7 mouse cellular contexts compared by ENCODE assay signal in the genomic region with DNA sequence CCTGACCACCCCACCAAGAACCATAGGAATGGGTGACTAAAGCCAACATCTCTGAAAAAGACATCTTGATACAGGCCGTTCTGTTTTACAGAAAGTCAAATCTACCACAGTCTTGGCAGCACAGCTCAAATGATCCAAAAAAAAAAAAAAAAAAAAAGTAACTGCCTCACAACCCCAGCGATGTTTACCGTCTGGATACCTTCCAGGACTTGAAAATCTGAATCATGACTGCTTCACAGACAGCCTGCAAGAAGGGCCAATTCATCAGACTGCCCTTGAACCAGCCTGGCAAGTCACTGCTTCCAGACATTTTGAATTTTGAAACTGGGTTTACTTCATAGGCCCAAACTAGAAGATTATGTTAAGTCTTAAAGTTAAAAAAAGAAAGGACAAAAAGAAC. TPM values are rescaled to one million over a fixed set of nuclear protein-coding genes. Genes with fewer than 3 reads are reported as not detected.
DNase-seq lines count a peak whose midpoint lies in the region; ATAC-seq and TF ChIP-seq lines count a peak whose summit lies in the region.

No protein-coding gene starts in this region.

- TF ChIP-seq POLR2A in lung, adult 2 months (IDR thresholded peaks at IDR 0.05; ENCODE audit: borderline replicate concordance, extremely low read depth, low read depth, low read length) = no peak
- no peak for TF ChIP-seq POLR2A in small intestine, adult 2 months (IDR thresholded peaks at IDR 0.05; ENCODE audit: low read depth, low read length)

- peaks cover 42% of the 10 kb centered on the region for H3K4me1 ChIP-seq in lung, adult 2 months (ENCODE audit: control insufficient read depth, insufficient read depth, low read length)
- peaks cover 75% of the 10 kb centered on the region for H3K4me1 ChIP-seq in embryonic facial prominence, embryonic 14.5 days (ENCODE audit: control insufficient read depth, insufficient read depth, low read length)
- peaks cover 48% of the 10 kb centered on the region for H3K4me1 ChIP-seq in limb, embryonic 11.5 days (ENCODE audit: control insufficient read depth, insufficient read depth, low read length)
- peaks cover 43% of the 10 kb centered on the region; the same call in 1 of the 2 replicates for H3K4me1 ChIP-seq in small intestine, adult 2 months (ENCODE audit: control insufficient read depth, insufficient read depth, insufficient read length, low read length)

- peak overlapping the region; percentile 87 for H3K27ac ChIP-seq in embryonic facial prominence, embryonic 14.5 days (replicated peaks; ENCODE audit: low read depth, low read length)
- no peak overlapping the region; the same call in 1 of the 2 replicates for H3K27ac ChIP-seq in limb, embryonic 11.5 days (replicated peaks; ENCODE audit: low read depth, low read length)
- peak overlapping the region; percentile 58 for H3K27ac ChIP-seq in small intestine, adult 2 months (ENCODE audit: insufficient read depth, low read depth, low read length)

- no peaks in the 10 kb centered on the region for H3K9me3 ChIP-seq in embryonic facial prominence, embryonic 14.5 days (ENCODE audit: control insufficient read depth, low read length)
- H3K9me3 ChIP-seq in limb, embryonic 11.5 days (ENCODE audit: control insufficient read depth, low read length) = no peaks in the 10 kb centered on the region

- no peaks in the 10 kb centered on the region for H3K27me3 ChIP-seq in embryonic facial prominence, embryonic 14.5 days (replicated peaks; ENCODE audit: control insufficient read depth, insufficient read depth, low read length)
- H3K27me3 ChIP-seq in limb, embryonic 11.5 days (ENCODE audit: control insufficient read depth, insufficient read depth, low read length) = no peaks in the 10 kb centered on the region
- no peaks in the 10 kb centered on the region for H3K27me3 ChIP-seq in small intestine, adult 2 months (ENCODE audit: control insufficient read depth, insufficient read depth, low read length)

- H3K4me2 ChIP-seq in embryonic facial prominence, embryonic 14.5 days (ENCODE audit: low read depth, low read length) = 0 out of 2 replicates have a peak overlapping the region, but pooled peaks have one; percentile 10
- peak overlapping the region; percentile 20 for H3K4me2 ChIP-seq in limb, embryonic 11.5 days (ENCODE audit: low read depth, severe bottlenecking)

- TF ChIP-seq CTCF in lung, adult 2 months (IDR thresholded peaks at IDR 0.05; ENCODE audit: insufficient read depth, low read length) = no peak
- no peak for TF ChIP-seq CTCF in small intestine, adult 2 months (IDR thresholded peaks at IDR 0.05; ENCODE audit: extremely low read depth, insufficient read length, insufficient replicate concordance, low read depth, low read length)

- DNase-seq in lung, adult 18-20 months = peak; percentile 59 to 86
- no peak for DNase-seq in lung, adult 2 months
- peak; percentile 93 for DNase-seq in embryonic facial prominence, embryonic 14.5 days (ENCODE audit: low spot score)
- no peak for DNase-seq in limb, embryonic 11.5 days (ENCODE audit: low spot score)
- no peak for DNase-seq in frontal cortex, postnatal 36 days (ENCODE audit: low spot score in 2 of 2)
- DNase-seq in cerebellum, adult 11 months = no peak

- peaks cover 18% of the 10 kb centered on the region for H3K36me3 ChIP-seq in embryonic facial prominence, embryonic 14.5 days (ENCODE audit: control insufficient read depth, insufficient read depth, low read length)
- no peaks in the 10 kb centered on the region for H3K36me3 ChIP-seq in limb, embryonic 11.5 days (ENCODE audit: control insufficient read depth, insufficient read depth, low read length)
- peaks cover 26% of the 10 kb centered on the region for H3K36me3 ChIP-seq in small intestine, adult 2 months (ENCODE audit: control insufficient read depth, insufficient read depth, low read length)

- WGBS in lung, adult 2 months = 7% methylated on average over 3 of the region's 3 CpGs
- WGBS in embryonic facial prominence, embryonic 14.5 days = 19% methylated on average over 3 of the region's 3 CpGs
- 49% methylated on average over 3 of the region's 3 CpGs for WGBS in limb, embryonic 11.5 days
- WGBS in small intestine, adult 2 months = 12% methylated on average over 3 of the region's 3 CpGs

- ATAC-seq in embryonic facial prominence, embryonic 14.5 days (ENCODE audit: low read depth) = peak; percentile 45; the same call in 1 of the 2 replicates
- no peak for ATAC-seq in limb, embryonic 11.5 days (ENCODE audit: insufficient number of reproducible peaks, low FRiP score, low TSS enrichment, low read depth)

- no peak overlapping the region for H3K4me3 ChIP-seq in lung, adult 2 months (replicated peaks; ENCODE audit: extremely low read depth, low read depth, low read length)
- H3K4me3 ChIP-seq in embryonic facial prominence, embryonic 14.5 days (ENCODE audit: low read depth, low read length) = no peak overlapping the region
- H3K4me3 ChIP-seq in limb, embryonic 11.5 days (ENCODE audit: low read depth, low read length) = no peak overlapping the region
- no peak overlapping the region for H3K4me3 ChIP-seq in small intestine, adult 2 months (ENCODE audit: low read depth, low read length)

- 0 out of 2 replicates have a peak overlapping the region, but pooled peaks have one; percentile 35 for H3K9ac ChIP-seq in embryonic facial prominence, embryonic 14.5 days (ENCODE audit: low read depth, low read length)
- no peak overlapping the region for H3K9ac ChIP-seq in limb, embryonic 11.5 days (ENCODE audit: low read length)

RNA-seq across cellular contexts. Expression of a gene that starts 9.4 kb away (rescaled TPM):
- 314 and 324 TPM in 2 replicates for polyA plus RNA-seq in lung, adult 2 months (2012; rRNA removed)
- 256 and 280 TPM in 2 replicates for polyA plus RNA-seq in embryonic facial prominence, embryonic 14.5 days (2014; fragmentation: Nextera tagmentation; extraction: Ambion mirVana)
- polyA plus RNA-seq in limb, embryonic 11.5 days (2014; fragmentation: Nextera tagmentation; extraction: Ambion mirVana) = 208 and 213 TPM in 2 replicates
- 506 and 1,069 TPM in 2 replicates for polyA plus RNA-seq in small intestine, adult 2 months (2012; rRNA removed)

RNA-seq across cellular contexts. Expression of a gene that starts 28.9 kb away (rescaled TPM):
- polyA plus RNA-seq in lung, adult 2 months (2012; rRNA removed) = 175 and 234 TPM in 2 replicates
- polyA plus RNA-seq in embryonic facial prominence, embryonic 14.5 days (2014; fragmentation: Nextera tagmentation; extraction: Ambion mirVana) = 403 and 404 TPM in 2 replicates
- polyA plus RNA-seq in limb, embryonic 11.5 days (2014; fragmentation: Nextera tagmentation; extraction: Ambion mirVana) = 463 and 476 TPM in 2 replicates
- polyA plus RNA-seq in small intestine, adult 2 months (2012; rRNA removed) = 135 and 169 TPM in 2 replicates

RNA-seq across cellular contexts. Expression of a gene that starts 29.1 kb away (rescaled TPM):
- polyA plus RNA-seq in lung, adult 2 months (2012; rRNA removed) = 16.7 and 17.0 TPM in 2 replicates
- 7.2 and 8.7 TPM in 2 replicates for polyA plus RNA-seq in embryonic facial prominence, embryonic 14.5 days (2014; fragmentation: Nextera tagmentation; extraction: Ambion mirVana)
- 10.5 and 12.1 TPM in 2 replicates for polyA plus RNA-seq in limb, embryonic 11.5 days (2014; fragmentation: Nextera tagmentation; extraction: Ambion mirVana)
- 11.1 and 21.3 TPM in 2 replicates for polyA plus RNA-seq in small intestine, adult 2 months (2012; rRNA removed)

Comparison
In these comparisons a context has a peak if more than half of its experiments do, and no peak if none do; other contexts are left out.
1. DNase-seq: peak in lung, adult 18-20 months (2 of 2) and embryonic facial prominence, embryonic 14.5 days (single experiment); none in lung, adult 2 months (single experiment), limb, embryonic 11.5 days (single experiment), frontal cortex, postnatal 36 days (0 of 2) and cerebellum, adult 11 months (single experiment).